9 mouse cellular contexts compared by ENCODE assay signal in genomic region chr3:93406992-93407391, GRCm38 (mm10). TPM values are rescaled to one million over a fixed set of nuclear protein-coding genes. Genes with fewer than 3 reads are reported as not detected.
A peak's percentile ranks its signal among the peaks of the same experiment; 100 is the strongest.
DNase-seq lines count a peak whose midpoint lies in the region; TF ChIP-seq lines count a peak whose summit lies in the region.
"Had no signal": no experiment of that assay in that cellular context is flagged by ENCODE, and none has a peak within 500 bp of the region (broad histone marks: within the 10 kb centered on the region; RNA-seq: fewer than 3 reads in every experiment).

No protein-coding gene starts in this region.

- H3K36me3 ChIP-seq in small intestine, adult 2 months (ENCODE audit: control insufficient read depth, insufficient read depth, low read length): no peaks in the 10 kb centered on the region

- peak; percentile 57; the same call in 1 of the 2 replicates for TF ChIP-seq CTCF in small intestine, adult 2 months (IDR thresholded peaks at IDR 0.05; ENCODE audit: extremely low read depth, insufficient read length, insufficient replicate concordance, low read depth, low read length)

- DNase-seq in layer of hippocampus, postnatal 10 days (ENCODE audit: low spot score in 2 of 2): peak; percentile 15 to 37
- DNase-seq in layer of hippocampus, adult 9-10 months (ENCODE audit: low spot score): no peak
- DNase-seq in ES-CJ7 (ENCODE audit: low read depth, low spot score): peak; percentile 54
- peak; percentile 13 to 29 for DNase-seq in adrenal gland, postnatal 36 days
- DNase-seq in induced T-regulatory cell, adult 2 months (ENCODE audit: low read depth): peak; percentile 22
- DNase-seq in lung, adult 18-20 months: peak; percentile 12 to 37
- DNase-seq in cerebellum, adult 8-10 months: no peak

- H3K27ac ChIP-seq in small intestine, adult 2 months (ENCODE audit: insufficient read depth, low read depth, low read length): no peak overlapping the region

- no peak overlapping the region for H3K4me3 ChIP-seq in small intestine, adult 2 months (ENCODE audit: low read depth, low read length)
- H3K4me3 ChIP-seq: erythroblast, embryonic 14.5 days had no signal

- no peaks in the 10 kb centered on the region for H3K4me1 ChIP-seq in small intestine, adult 2 months (ENCODE audit: control insufficient read depth, insufficient read depth, insufficient read length, low read length)

- WGBS in small intestine, adult 2 months: 25% methylated on average over 5 of the region's 5 CpGs

- TF ChIP-seq POLR2A in small intestine, adult 2 months (IDR thresholded peaks at IDR 0.05; ENCODE audit: low read depth, low read length): no peak

- H3K27me3 ChIP-seq in small intestine, adult 2 months (ENCODE audit: control insufficient read depth, insufficient read depth, low read length): no peaks in the 10 kb centered on the region

RNA-seq across cellular contexts. Expression of gene Rptn, which starts 13.5 kb away (rescaled TPM):
- not detected for total RNA-seq in layer of hippocampus, postnatal 10 days (2021)
- not detected for total RNA-seq in adrenal gland, postnatal 36 days (2021)
- not detected in 2 replicates for polyA plus RNA-seq in small intestine, adult 2 months (2012; rRNA removed)

RNA-seq across cellular contexts. Expression of gene Tchh, which starts 35.1 kb away (rescaled TPM):
- total RNA-seq in layer of hippocampus, postnatal 10 days (2021): 1 to 10 TPM; 1.4 to 1.6 TPM
- under 1 TPM; 0.23 to 0.89 TPM for total RNA-seq in adrenal gland, postnatal 36 days (2021)
- 0.04 TPM in 1 of 2 replicates, not detected in the other for polyA plus RNA-seq in small intestine, adult 2 months (2012; rRNA removed)
- polyA plus RNA-seq: erythroblast, embryonic 14.5 days had no signal

Comparison
In these comparisons a context has a peak if more than half of its experiments do, and no peak if none do; other contexts are left out.
1. DNase-seq: peak in layer of hippocampus, postnatal 10 days (2 of 2), ES-CJ7 (single experiment), adrenal gland, postnatal 36 days (2 of 2), induced T-regulatory cell, adult 2 months (single experiment) and lung, adult 18-20 months (2 of 2); none in layer of hippocampus, adult 9-10 months (single experiment) and cerebellum, adult 8-10 months (single experiment).